Mouse (Mus musculus): ENCODE measurements around the gene Caskin1. TPM values are rescaled to one million over a fixed set of nuclear protein-coding genes. Genes with fewer than 3 reads are reported as not detected.

The Caskin1 gene
- polyA plus RNA-seq, 1 experiment from 2014 or later: 2.9 TPM

DNA sequence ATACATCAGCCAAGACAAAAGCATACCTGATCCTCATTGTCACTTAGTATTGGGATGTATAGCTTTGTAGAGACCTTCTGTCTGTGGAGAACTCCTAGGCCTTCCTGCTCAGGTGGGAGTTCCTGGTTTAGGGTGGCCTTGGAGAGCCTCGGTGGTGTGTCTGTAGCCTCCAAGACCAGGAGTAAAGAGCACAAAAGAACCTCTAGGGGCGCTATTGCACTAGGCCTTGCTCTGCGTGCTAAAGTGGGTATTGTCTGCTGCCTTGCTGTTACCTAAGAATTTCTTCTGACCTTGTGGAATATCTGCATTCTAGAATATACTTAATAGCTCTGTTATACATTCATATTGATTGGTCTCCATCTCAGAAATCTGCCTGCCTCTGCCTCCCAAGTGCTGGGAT lies 52.0 kb downstream of the Caskin1 start:
- peak; percentile 54 for ATAC-seq (ENCODE audit: low read depth)
- no peaks in the 10 kb centered on the region for H3K36me3 ChIP-seq (ENCODE audit: control insufficient read depth, insufficient read depth, low read length)
- no peaks in the 10 kb centered on the region for H3K4me1 ChIP-seq (ENCODE audit: control insufficient read depth, insufficient read depth, low read length)
- H3K4me2 ChIP-seq (ENCODE audit: low read depth, low read length): no peak overlapping the region
- no peaks in the 10 kb centered on the region for H3K27me3 ChIP-seq (replicated peaks; ENCODE audit: control insufficient read depth, insufficient read depth, low read length)
- no peak overlapping the region for H3K4me3 ChIP-seq (ENCODE audit: low read depth, low read length)
- H3K9me3 ChIP-seq (ENCODE audit: control insufficient read depth, low read length): no peaks in the 10 kb centered on the region
- WGBS: 7% methylated on average over 3 of the region's 3 CpGs
- H3K9ac ChIP-seq (ENCODE audit: low read depth, low read length): no peak overlapping the region
- peak; percentile 59 for DNase-seq (ENCODE audit: low spot score)
- no peak overlapping the region for H3K27ac ChIP-seq (replicated peaks; ENCODE audit: low read depth, low read length)

DNA sequence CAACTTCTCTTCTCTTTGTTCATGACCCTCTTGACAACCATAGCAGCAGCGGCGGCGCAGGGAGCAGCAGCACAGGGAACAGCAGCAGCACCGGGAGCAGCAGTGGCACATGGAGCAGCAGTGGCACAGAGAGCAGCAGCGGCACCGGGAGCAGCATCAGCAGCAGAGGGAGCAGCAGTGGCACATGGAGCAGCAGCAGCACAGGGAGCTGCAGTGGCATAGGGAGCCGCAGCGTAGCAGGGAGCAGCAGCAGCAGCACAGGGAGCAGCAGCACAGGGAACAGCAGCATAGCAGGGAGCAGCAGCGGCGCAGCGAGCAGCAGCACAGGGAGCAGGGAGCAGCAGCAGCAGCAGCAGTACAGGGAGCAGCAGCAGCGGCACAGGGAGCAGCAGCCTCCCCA lies 56.2 kb downstream of the Caskin1 start:
- 14% methylated on average over 12 of the region's 12 CpGs for WGBS
- ATAC-seq (ENCODE audit: low read depth): no peak
- Histone ChIP-seq H3K9me3 (ENCODE audit: control insufficient read depth, low read length) (no peaks in the 10 kb centered on the region), H3K9ac (ENCODE audit: low read depth, low read length) (peak overlapping the region; percentile 37; the same call in 1 of the 2 replicates), H3K27ac (replicated peaks; ENCODE audit: low read depth, low read length) (no peak overlapping the region), H3K4me2 (ENCODE audit: low read depth, low read length) (peak overlapping the region; percentile 37), H3K4me1 (ENCODE audit: control insufficient read depth, insufficient read depth, low read length) (peaks cover 3% of the 10 kb centered on the region; the same call in 1 of the 2 replicates), H3K27me3 (replicated peaks; ENCODE audit: control insufficient read depth, insufficient read depth, low read length) (peaks cover 3% of the 10 kb centered on the region; the same call in 1 of the 2 replicates), H3K4me3 (ENCODE audit: low read depth, low read length) (no peak overlapping the region), H3K36me3 (ENCODE audit: control insufficient read depth, insufficient read depth, low read length) (no peaks in the 10 kb centered on the region)
- DNase-seq (ENCODE audit: low spot score): no peak

DNA sequence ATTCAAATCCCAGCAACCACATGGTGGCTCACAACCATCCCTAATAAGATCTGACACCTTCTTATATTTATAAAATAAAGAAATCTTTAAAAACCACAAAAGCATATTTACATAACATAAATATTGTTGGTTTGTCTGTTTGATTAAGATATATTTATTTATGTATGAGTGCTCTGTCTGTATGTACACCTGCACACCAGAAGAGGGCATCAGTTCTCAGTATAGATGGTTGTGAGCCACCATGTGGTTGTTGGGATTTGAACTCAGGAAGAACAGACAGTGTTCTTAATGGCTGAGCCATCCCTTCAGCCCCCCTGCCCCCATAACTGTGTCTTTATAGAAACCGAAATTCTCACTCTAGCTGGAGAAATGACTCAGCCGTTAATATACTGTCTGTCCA lies 56.8 kb downstream of the Caskin1 start:
- Histone ChIP-seq H3K9me3 (ENCODE audit: control insufficient read depth, low read length) (no peaks in the 10 kb centered on the region), H3K27ac (replicated peaks; ENCODE audit: low read depth, low read length) (no peak overlapping the region), H3K36me3 (ENCODE audit: control insufficient read depth, insufficient read depth, low read length) (no peaks in the 10 kb centered on the region), H3K4me1 (ENCODE audit: control insufficient read depth, insufficient read depth, low read length) (peaks cover 3% of the 10 kb centered on the region; the same call in 1 of the 2 replicates), H3K4me2 (ENCODE audit: low read depth, low read length) (no peak overlapping the region), H3K4me3 (ENCODE audit: low read depth, low read length) (no peak overlapping the region), H3K27me3 (replicated peaks; ENCODE audit: control insufficient read depth, insufficient read depth, low read length) (peaks cover 3% of the 10 kb centered on the region; the same call in 1 of the 2 replicates), H3K9ac (ENCODE audit: low read depth, low read length) (0 out of 2 replicates have a peak overlapping the region, but pooled peaks have one; percentile 37)
- ATAC-seq (ENCODE audit: low read depth) (no peak), DNase-seq (ENCODE audit: low spot score) (no peak)
- WGBS: 83% methylated on average over 2 of the region's 2 CpGs

DNA sequence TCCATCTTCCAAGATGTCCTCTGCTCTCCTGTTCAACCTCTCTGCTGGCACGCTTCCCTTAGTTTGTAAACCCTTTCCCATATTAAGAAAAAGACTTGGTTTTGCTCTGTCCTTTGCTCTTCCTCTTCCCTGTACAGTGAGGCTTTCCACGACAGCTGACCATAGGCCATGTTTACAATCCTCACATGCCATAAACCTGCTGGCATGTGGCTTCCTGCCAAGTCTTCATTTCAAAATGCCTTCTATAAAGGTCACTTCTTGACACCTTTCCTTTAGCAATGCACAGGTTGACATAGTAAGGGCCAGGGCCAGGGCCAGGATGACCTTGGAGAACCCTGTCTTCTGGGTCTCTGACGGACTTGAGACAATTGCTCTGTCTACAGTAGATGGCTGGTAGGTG lies 57.8 kb downstream of the Caskin1 start:
- Histone ChIP-seq H3K9me3 (ENCODE audit: control insufficient read depth, low read length) (no peaks in the 10 kb centered on the region), H3K27me3 (replicated peaks; ENCODE audit: control insufficient read depth, insufficient read depth, low read length) (peaks cover 3% of the 10 kb centered on the region; the same call in 1 of the 2 replicates), H3K27ac (replicated peaks; ENCODE audit: low read depth, low read length) (no peak overlapping the region), H3K9ac (ENCODE audit: low read depth, low read length) (no peak overlapping the region), H3K4me3 (ENCODE audit: low read depth, low read length) (no peak overlapping the region), H3K4me2 (ENCODE audit: low read depth, low read length) (no peak overlapping the region), H3K36me3 (ENCODE audit: control insufficient read depth, insufficient read depth, low read length) (no peaks in the 10 kb centered on the region), H3K4me1 (ENCODE audit: control insufficient read depth, insufficient read depth, low read length) (peaks cover 8% of the 10 kb centered on the region)
- ATAC-seq (ENCODE audit: low read depth) (no peak), DNase-seq (ENCODE audit: low spot score) (no peak)
- WGBS: 72% methylated on average over 3 of the region's 3 CpGs

DNA sequence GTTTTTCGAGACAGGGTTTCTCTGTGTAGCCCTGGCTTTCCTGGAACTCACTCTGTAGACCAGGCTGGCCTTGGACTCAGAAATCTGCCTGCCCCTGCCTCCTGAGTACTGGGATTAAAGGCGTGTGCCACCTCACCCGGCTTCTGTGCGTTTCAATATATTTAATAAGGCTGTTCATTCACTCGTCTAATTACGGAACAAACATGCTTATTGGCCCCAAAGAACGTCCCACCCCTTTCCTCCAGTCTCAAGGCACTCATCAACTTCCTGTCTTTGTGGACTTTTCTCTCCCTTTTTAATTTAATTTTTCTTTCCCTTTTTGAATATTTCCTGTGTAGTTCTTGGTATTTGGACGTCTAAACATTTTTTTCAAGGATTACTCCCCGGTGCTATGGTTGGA lies 60.0 kb downstream of the Caskin1 start:
- DNase-seq (ENCODE audit: low spot score) (no peak), ATAC-seq (ENCODE audit: low read depth) (no peak)
- 0 out of 2 replicates have a peak overlapping the region, but pooled peaks have one; percentile 49 for H3K9ac ChIP-seq (ENCODE audit: low read depth, low read length)
- peaks cover 21% of the 10 kb centered on the region for H3K4me1 ChIP-seq (ENCODE audit: control insufficient read depth, insufficient read depth, low read length)
- peak overlapping the region; percentile 94 for H3K4me3 ChIP-seq (ENCODE audit: low read depth, low read length)
- no peak overlapping the region for H3K27ac ChIP-seq (replicated peaks; ENCODE audit: low read depth, low read length)
- no peaks in the 10 kb centered on the region for H3K36me3 ChIP-seq (ENCODE audit: control insufficient read depth, insufficient read depth, low read length)
- H3K27me3 ChIP-seq (replicated peaks; ENCODE audit: control insufficient read depth, insufficient read depth, low read length): peaks cover 3% of the 10 kb centered on the region; the same call in 1 of the 2 replicates
- WGBS: 33% methylated on average over 9 of the region's 9 CpGs
- peak overlapping the region; percentile 71 for H3K4me2 ChIP-seq (ENCODE audit: low read depth, low read length)
- H3K9me3 ChIP-seq (ENCODE audit: control insufficient read depth, low read length): no peaks in the 10 kb centered on the region

DNA sequence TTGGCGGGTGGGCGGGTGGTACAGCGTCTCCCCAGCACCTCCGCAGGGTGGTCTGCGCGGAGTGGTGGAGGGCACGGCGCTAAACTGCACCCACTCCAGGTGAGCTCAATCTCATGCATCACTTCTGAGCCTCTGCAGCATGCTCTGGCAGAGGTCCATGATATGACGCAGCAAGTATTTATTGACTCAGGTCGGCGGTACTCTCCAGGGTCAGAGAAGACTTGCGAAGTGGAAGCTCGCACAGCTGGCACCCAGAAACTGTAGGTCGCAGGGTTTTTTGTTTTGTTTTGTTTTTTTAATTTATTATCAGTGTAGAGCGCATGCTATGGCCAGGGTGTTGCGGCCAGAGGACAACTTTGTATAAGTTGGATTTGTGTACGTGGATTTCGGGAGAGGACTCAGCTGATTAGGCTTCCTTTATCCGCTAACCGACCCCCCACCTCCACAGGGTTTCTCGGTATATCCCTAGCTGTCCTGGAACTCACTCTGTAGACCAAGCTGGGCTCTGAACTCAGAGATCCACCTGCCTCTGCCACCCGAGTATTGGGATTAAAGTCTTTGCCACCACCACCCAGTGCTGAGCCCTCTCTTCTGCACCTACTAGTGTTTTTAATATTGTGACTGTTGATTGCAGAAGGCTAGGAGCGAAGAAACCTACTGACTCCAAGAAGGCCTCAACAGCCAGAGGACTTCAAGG lies 60.7 kb downstream of the Caskin1 start:
- H3K36me3 ChIP-seq (ENCODE audit: control insufficient read depth, insufficient read depth, low read length): no peaks in the 10 kb centered on the region
- H3K4me2 ChIP-seq (ENCODE audit: low read depth, low read length): peak overlapping the region; percentile 71
- peak overlapping the region; percentile 49 for H3K9ac ChIP-seq (ENCODE audit: low read depth, low read length)
- H3K4me3 ChIP-seq (ENCODE audit: low read depth, low read length): peak overlapping the region; percentile 94
- peak overlapping the region; percentile 56 for H3K27ac ChIP-seq (replicated peaks; ENCODE audit: low read depth, low read length)
- 4% methylated on average over 23 of the region's 23 CpGs for WGBS
- DNase-seq (ENCODE audit: low spot score): peak; percentile 77
- H3K27me3 ChIP-seq (replicated peaks; ENCODE audit: control insufficient read depth, insufficient read depth, low read length): peaks cover 3% of the 10 kb centered on the region; the same call in 1 of the 2 replicates
- no peaks in the 10 kb centered on the region for H3K9me3 ChIP-seq (ENCODE audit: control insufficient read depth, low read length)
- no peak for ATAC-seq (ENCODE audit: low read depth)
- peaks cover 21% of the 10 kb centered on the region for H3K4me1 ChIP-seq (ENCODE audit: control insufficient read depth, insufficient read depth, low read length)

DNA sequence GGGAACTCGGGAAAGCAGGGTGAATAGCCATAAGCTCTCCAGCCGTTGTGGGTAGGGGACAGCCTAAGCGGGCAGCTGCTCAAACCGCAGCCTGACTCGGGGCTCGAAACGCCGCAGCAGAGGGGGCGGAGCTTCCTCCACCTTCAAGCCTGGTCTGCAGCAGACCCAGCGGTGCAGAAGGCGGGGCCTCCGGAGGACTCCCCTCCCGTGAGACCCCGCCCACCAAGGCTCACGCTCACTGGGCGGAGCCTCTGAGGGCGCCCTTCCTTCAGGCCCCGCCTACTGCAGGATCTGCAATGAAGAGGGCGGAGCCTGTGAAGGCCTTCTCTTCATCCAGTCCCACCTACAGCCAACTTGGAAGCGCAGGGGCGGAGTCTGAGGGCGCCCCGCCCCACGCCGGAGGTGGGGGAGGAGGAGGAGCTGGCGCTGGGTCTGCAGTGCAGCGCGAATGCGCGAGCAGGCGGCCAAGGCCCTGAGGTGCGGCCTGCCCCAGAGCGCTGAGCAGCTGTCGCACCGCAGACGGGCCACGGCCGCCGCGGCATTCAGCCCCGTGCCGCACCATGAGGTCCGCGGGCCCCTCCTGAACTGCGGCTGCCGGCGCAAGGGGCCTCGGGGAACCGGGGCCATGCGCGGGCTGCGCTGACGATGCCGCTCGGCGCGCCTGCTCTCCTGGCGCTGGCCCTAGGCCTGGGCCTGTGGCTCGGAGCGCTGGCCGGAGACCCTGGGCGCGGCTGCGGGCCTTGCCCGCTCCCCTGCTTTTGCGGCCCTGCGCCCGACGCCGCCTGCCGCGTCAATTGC lies 61.4 kb downstream of the Caskin1 start, which contains the start of gene Pkd1:
Gene Pkd1 (plus strand): TSS at position 217 of the 798 bp plus-strand sequence.
- H3K27ac ChIP-seq (replicated peaks; ENCODE audit: low read depth, low read length): peak within 1 kb of the TSS; percentile 95
- ATAC-seq (ENCODE audit: low read depth): peak; percentile 95
- H3K9ac ChIP-seq (ENCODE audit: low read depth, low read length): peak within 1 kb of the TSS; percentile 96
- peaks cover 21% of the 10 kb centered on the region for H3K4me1 ChIP-seq (ENCODE audit: control insufficient read depth, insufficient read depth, low read length)
- WGBS: 0% methylated on average over 10 of the region's 72 CpGs
- H3K27me3 ChIP-seq (replicated peaks; ENCODE audit: control insufficient read depth, insufficient read depth, low read length): peaks cover 3% of the 10 kb centered on the region; the same call in 1 of the 2 replicates
- H3K4me2 ChIP-seq (ENCODE audit: low read depth, low read length): peak within 1 kb of the TSS; percentile 75
- H3K36me3 ChIP-seq (ENCODE audit: control insufficient read depth, insufficient read depth, low read length): no peaks in the 10 kb centered on the region
- peak; percentile 100 for DNase-seq (ENCODE audit: low spot score)
- no peaks in the 10 kb centered on the region for H3K9me3 ChIP-seq (ENCODE audit: control insufficient read depth, low read length)
- peak within 1 kb of the TSS; percentile 94 for H3K4me3 ChIP-seq (ENCODE audit: low read depth, low read length)

DNA sequence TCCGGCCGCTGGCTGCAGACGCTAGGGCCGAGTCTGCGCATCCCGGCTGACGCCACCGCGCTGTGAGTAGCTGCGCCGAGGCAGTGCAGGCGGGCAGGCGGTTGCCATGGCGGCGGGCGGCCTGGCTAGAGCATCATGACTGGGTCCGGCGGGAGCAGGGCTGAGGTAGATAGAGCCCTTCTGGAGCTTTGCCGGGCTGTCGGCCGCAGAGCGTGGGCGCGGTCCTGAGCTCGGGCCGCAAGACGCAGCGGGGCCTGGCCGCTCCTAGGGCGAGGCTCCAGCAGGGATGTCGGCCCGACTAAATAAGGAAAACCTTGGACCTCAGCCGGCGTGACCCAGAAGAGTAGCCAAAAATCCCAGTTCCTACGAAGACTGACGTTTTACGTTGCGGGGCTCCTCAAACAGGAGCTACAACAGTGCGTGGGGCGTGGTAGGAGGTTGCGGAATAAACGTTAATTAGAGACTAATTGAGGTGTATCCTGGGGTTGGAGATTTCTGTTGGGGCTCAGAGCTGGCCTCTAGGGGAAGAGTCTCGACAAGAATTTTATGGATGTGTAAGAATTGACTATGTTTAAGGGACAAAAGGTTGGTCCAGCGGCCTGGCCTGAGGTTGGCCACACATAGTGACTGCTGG lies 62.1 kb downstream of the Caskin1 start:
- peaks cover 3% of the 10 kb centered on the region; the same call in 1 of the 2 replicates for H3K27me3 ChIP-seq (replicated peaks; ENCODE audit: control insufficient read depth, insufficient read depth, low read length)
- no peaks in the 10 kb centered on the region for H3K9me3 ChIP-seq (ENCODE audit: control insufficient read depth, low read length)
- under 1% methylated on average over 39 of the region's 44 CpGs for WGBS
- H3K36me3 ChIP-seq (ENCODE audit: control insufficient read depth, insufficient read depth, low read length): no peaks in the 10 kb centered on the region
- peak overlapping the region; percentile 96 for H3K9ac ChIP-seq (ENCODE audit: low read depth, low read length)
- H3K4me2 ChIP-seq (ENCODE audit: low read depth, low read length): peak overlapping the region; percentile 75
- DNase-seq (ENCODE audit: low spot score): peak; percentile 84
- peaks cover 21% of the 10 kb centered on the region for H3K4me1 ChIP-seq (ENCODE audit: control insufficient read depth, insufficient read depth, low read length)
- H3K27ac ChIP-seq (replicated peaks; ENCODE audit: low read depth, low read length): peak overlapping the region; percentile 95
- peak; percentile 85 for ATAC-seq (ENCODE audit: low read depth)
- peak overlapping the region; percentile 94 for H3K4me3 ChIP-seq (ENCODE audit: low read depth, low read length)

Data from embryonic facial prominence, embryonic 14.5 days (tissue).